Mouse (Mus musculus): ENCODE measurements around the gene Rnase9.

Rnase9 gene

DNA sequence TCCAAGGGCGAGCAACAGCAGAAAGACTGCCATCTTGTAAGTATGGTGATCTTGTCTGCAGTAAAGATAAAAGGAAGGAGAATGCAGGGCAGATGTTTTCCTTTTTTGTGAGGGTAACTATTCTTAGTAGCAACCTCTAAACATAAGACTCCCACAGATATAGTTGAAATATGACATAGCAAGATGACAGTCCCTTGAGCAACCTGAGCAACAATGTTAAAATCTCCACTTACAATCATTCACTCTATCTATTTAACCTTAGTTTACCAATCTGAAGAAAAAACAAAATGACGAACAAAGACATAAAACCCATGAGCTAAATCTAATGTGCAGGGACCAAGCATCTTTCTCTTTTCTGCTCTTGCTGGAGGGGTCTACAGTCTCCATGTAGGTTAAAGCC lies 8.4 kb upstream of the Rnase9 start, which contains the start of gene Rnase11:
Gene Rnase11, minus strand, starts transcription at position 101 of the 400 bp plus-strand sequence.
- no peak for DNase-seq (ENCODE audit: low read depth, low spot score)

GRCm38 (mm10) chr14:51047846-51048245 lies 6.2 kb upstream of the Rnase9 start:
- no peak for DNase-seq (ENCODE audit: low read depth, low spot score)

DNA sequence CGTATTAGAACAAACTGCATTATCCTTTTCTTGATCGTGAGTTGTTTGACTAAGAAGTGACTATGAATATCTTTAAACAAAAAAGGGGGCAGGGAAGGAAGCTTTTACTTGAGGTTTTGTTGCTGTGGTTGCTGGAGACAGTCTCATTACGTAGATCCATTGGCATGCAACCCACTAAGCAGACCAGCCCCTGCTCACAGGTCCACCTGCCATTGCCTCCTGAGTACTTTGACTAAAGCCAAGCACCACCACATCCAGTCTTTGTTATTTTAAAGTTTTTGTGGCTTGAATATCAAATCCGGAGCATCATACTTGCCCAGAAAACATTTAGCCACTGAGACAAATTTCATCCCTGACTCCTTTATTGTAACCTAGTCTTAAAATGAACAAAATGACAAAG lies 5.5 kb downstream of the Rnase9 start:
- no peak for DNase-seq (ENCODE audit: low read depth, low spot score)

DNA sequence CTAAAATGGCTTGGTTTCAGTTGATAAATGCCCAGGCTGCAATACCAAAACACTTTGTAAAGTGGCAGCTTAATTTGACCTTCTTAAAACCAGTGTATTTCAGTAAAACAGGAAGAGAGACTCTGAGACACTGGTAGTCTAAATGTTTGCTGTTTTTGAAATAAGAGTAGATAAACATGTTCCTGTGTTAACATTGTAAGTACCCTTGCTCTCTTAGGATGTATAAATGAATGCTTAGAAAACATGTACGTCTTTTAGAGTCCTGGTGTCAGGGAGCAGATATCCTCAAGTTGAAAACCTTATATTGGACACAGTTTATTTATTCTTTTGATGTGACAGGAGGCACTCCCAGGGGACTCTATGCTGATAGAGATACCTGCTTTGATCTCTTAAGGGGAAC lies 6.5 kb downstream of the Rnase9 start:
- no peak for DNase-seq (ENCODE audit: low read depth, low spot score)

DNA sequence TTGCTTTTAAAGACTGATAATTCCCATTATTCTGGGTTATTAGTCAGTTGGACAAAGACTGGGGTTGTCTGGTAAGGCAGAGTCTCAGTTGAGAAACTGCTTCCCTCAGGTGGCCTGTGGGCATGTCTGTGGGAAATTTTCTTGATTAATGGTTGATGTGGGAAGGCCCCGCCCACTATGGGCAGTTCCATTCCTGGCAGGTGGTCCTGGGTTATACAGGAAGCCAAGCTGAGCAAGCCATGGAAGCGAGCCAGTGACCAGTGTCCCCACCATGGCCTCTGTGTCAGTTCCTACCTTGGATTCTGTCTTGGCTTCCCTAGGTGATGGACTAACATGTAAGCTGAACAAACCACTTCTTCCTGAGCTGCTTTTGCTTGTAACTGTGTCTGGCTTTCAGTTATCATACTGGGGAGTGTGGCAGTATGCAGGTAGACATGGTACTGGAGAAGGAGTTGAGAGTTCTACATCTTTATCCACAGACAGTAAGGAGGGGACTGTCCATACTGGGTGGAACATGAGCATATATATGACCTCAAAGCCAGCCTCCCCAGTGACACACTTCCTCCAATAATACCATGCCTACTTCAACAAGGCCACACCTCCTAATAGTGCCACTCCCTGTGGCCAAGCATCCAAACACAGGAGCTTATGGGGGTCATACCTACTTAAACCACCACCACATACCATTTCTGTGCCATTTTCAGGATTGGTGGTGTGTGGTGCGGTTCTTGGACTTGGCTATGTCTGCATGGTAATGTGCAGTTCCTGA lies 14.1 kb downstream of the Rnase9 start:
- DNase-seq (ENCODE audit: low read depth, low spot score), result no peak

- peak; percentile 80 for DNase-seq (ENCODE audit: low read depth, low spot score)
These were observed 15.1 kb downstream of the Rnase9 start for GRCm38 (mm10) chr14:51026391-51027133.

DNA sequence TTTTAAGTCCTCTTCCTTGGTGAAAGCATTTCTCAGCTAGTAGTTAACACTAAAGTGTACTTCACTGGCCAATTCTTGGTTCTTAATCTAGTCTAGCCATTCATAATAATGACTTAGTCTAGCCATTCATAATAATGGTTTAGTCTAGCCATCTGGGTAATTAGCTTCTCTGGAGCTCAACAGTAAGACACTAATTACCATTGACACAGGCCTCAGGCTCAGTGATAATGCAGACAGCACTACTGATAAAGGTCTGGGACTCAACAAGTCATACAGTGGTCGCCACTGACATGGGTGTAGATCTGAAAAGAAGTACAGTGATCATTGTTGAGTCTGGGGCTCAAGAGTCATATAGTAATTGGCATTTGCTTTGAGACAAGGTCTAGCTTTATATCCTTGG lies 16.8 kb downstream of the Rnase9 start:
- no peak for DNase-seq (ENCODE audit: low read depth, low spot score)

DNA sequence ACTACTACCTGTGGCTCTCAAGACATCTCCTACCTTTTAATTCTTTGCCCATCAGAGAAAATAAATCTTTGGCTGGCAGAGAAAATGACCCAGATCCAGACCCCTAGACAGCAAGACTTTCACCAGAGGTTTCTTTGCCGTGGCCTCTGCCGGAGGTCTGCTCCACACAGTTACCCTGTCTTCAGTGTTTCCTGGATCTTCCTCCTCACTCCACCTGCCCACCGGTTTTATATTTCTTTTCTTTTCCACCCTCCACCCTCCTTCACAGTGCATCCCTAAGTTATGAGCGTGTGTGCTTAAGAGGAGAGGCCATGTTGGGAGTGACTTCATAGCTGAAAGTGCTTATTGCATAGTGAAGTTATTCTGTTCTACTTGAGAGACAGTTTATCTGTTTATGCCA lies 18.2 kb downstream of the Rnase9 start:
- no peak for DNase-seq (ENCODE audit: low read depth, low spot score)

GRCm38 (mm10) chr14:51017256-51017655 lies 24.4 kb downstream of the Rnase9 start:
- DNase-seq (ENCODE audit: low read depth, low spot score), result no peak

GRCm38 (mm10) chr14:51015780-51016179 lies 25.9 kb downstream of the Rnase9 start:
- DNase-seq (ENCODE audit: low read depth, low spot score), result no peak

DNA sequence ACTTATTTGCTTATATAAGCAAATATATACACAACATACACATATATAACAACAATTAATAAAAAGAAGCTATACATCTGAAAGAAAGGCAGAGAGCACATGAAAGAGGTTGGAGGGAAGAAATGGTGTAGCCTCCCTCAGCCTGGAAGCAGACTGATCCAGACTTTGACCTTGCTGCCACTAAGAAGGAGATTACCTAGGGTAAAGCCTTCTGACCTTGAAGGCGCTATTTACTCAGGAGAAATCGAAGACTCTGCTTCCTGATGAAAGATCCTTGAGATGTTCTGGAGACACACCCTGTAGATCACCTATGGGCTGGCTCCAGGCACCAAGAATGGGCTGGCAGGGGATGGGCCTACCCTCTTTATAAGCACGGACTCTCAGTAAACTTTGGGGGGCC lies 26.9 kb downstream of the Rnase9 start:
- peak; percentile 49 for DNase-seq (ENCODE audit: low read depth, low spot score)

DNA sequence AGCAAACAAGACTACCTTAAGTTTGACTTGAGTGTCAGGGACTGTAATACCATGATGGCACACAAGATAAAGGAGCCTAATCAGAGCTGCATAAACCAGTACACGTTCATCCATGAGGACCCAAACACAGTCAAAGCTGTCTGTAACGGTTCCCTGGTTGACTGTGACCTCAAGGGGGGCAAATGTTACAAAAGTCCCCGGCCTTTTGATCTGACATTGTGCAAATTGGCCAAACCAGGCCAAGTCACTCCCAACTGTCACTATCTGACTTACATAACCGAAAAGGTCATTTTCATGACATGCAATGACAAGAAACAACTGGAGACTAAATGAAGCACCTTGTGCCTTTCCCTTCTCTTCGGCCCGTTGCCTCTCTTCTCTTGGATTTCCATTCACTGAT lies 32.1 kb downstream of the Rnase9 start:
- DNase-seq (ENCODE audit: low read depth, low spot score), result no peak

GRCm38 (mm10) chr14:51008781-51009180 lies 32.9 kb downstream of the Rnase9 start:
- no peak for DNase-seq (ENCODE audit: low read depth, low spot score)

DNA sequence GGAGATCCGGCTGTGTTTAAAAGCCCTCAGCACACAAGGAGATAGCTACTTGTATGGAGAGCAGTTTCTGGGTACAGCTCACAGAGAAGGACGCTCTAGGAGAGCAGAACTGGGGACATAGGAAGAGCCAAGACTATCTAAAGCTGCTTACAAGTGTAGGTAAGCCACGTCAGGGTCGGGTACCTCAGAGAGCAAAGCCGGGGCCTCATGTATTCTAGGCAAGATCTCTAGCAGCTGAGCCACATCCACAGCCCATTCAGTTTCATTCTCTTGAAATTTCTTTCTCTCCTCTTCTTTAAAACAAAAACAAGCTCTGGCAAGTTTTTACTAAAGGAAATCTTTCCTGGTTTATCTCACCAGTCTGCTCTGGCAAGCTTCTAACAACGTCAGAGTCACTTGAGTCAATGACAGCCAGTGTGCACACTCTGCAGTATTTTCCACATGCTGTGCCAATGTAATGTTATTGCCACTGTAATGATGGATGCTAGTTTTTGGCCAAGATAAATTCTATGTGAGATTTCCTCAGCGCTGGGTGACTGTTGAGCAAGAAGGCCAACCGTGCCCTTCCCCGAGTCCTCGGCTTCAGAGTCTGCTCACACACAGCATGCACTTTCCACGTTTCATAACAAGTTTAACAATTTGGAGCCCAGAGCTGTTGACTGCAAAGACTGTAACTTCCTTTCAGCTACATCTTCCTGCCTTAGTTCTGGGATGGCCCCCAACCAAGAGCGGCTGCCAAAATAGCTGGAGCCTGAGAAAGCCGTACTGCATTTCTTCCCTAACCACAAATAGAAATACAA lies 33.6 kb downstream of the Rnase9 start:
- DNase-seq (ENCODE audit: low read depth, low spot score), result no peak

DNA sequence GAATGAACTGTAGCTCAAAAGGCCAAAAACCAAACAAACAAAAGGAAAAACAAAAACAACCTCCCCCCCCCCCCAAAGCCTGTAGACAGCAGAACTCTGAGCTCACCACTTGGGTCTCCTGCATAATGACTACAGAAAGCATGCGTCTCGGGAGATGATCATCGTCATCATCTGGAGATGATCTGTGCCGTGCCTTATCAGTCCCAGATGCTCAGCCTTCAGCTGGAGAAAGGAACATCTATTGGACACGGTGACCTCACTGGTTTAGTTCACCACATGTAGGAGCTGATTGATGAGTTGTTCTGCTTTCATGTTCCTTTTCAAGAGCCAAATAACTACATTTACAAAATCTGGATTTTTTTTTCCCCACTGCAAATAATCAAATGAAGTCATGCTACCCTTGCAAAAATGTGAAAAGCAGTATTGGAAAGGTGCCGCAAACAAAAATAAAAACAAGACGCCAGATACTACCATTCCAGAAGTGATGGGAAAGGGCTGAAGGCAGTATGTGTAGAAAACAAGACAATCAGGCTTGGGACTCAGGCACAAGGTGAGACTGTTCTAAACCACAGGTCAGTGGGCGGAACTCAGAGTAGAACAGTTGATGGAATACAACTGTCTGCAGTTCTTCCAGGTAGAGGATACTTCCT lies 34.4 kb downstream of the Rnase9 start, which contains the start of gene Rnase10:
Gene Rnase10, plus strand, starts transcription at position 600 of the 650 bp plus-strand sequence.
- DNase-seq (ENCODE audit: low read depth, low spot score), result no peak

GRCm38 (mm10) chr14:50997999-50998666 lies 43.5 kb downstream of the Rnase9 start:
- DNase-seq (ENCODE audit: low read depth, low spot score), result no peak

DNA sequence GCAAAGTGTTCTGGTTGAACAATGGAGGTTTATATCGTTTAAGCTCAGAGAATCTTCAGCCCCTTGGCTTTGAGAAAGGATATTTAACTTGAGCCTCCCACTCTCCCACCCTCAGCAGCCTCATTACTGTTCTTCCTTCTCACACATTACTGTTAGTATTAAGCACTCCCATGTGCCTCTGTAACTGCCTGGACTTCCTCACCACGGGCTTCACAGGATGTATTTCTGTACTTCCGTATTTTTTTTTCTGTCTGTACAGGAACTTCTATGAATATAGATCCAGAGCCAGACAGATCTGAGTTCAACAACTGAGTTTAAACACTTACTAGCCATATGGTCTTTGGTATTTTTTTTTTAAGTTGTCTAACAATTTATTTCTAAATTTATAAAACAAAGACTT lies 44.6 kb downstream of the Rnase9 start:
- no peak for DNase-seq (ENCODE audit: low read depth, low spot score)

DNA sequence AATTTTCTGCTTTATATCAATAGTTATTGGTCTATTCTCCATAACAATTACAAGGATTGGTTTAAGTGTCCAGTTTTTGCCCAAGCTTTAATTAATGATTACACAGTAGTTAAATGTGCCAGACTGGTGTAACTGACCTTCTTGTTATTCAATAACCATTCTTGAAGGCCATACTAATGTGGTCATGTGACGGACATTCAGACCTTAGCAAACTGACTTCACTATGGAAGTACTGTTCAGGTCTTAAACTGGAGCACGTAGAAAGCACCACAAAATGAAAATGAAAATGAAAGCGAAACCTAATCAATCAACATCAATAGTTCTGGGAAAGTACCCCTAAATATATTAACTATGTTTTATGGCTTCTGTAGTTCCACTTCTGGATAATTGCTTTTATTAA lies 50.6 kb downstream of the Rnase9 start:
- no peak for DNase-seq (ENCODE audit: low read depth, low spot score)
